Mouse (Mus musculus): ENCODE measurements around the gene Irgm2.

The Irgm2 gene

GRCm38 (mm10) chr11:58262336-58262735, 62.9 kb downstream of the Irgm2 start:
- WGBS: 85% methylated on average over 3 of the region's 3 CpGs

- WGBS: 85% methylated on average over 2 of the region's 2 CpGs
Measured at GRCm38 (mm10) chr11:58263516-58263915, 64.1 kb downstream of the Irgm2 start.

- WGBS: 86% methylated on average over 9 of the region's 9 CpGs
Measured at GRCm38 (mm10) chr11:58264546-58264945, 65.1 kb downstream of the Irgm2 start.

- WGBS: 96% methylated on average over 3 of the region's 3 CpGs
Measured at GRCm38 (mm10) chr11:58268285-58268684, 68.9 kb downstream of the Irgm2 start.

Data from cerebral cortex, adult 2 months (tissue).